Mouse (Mus musculus): ENCODE data around the gene Ift43. TPM values are rescaled to one million over a fixed set of nuclear protein-coding genes. Genes with fewer than 3 reads are reported as not detected.
A peak's percentile ranks its signal among the peaks of the same experiment; 100 is the strongest.

The Ift43 gene
- 36.4 and 43.1 TPM in 2 replicates for polyA plus RNA-seq (2015; fragmentation: Nextera tagmentation; extraction: Ambion mirVana)

GRCm38 (mm10) chr12:86082481-86083012 lies at the start of gene Ift43:
TSS of gene Ift43 (plus strand) at chr12:86082541.
- H3K9ac ChIP-seq (ENCODE audit: low read depth, low read length), result peak within 1 kb of the TSS; percentile 71
- peak within 1 kb of the TSS; percentile 51; the same call in 1 of the 2 replicates for H3K27ac ChIP-seq (ENCODE audit: low read length)
- no peaks in the 10 kb centered on the region for H3K9me3 ChIP-seq (replicated peaks; ENCODE audit: control insufficient read depth, low read length, poor library complexity, severe bottlenecking)
- no peaks in the 10 kb centered on the region for H3K36me3 ChIP-seq (ENCODE audit: control insufficient read depth, insufficient read depth, low read length)
- ATAC-seq, result peak; percentile 83
- under 1% methylated on average over 35 of the region's 35 CpGs for WGBS
- peaks cover 12% of the 10 kb centered on the region for H3K4me1 ChIP-seq (ENCODE audit: control insufficient read depth, insufficient read depth, low read length)
- peak within 1 kb of the TSS; percentile 73 for H3K4me3 ChIP-seq (ENCODE audit: low read depth, low read length)
- peak within 1 kb of the TSS; percentile 81 for H3K4me2 ChIP-seq (ENCODE audit: low read length)
- no peaks in the 10 kb centered on the region for H3K27me3 ChIP-seq (ENCODE audit: control insufficient read depth, insufficient read depth, low read depth, low read length)

- no peak for ATAC-seq
Observed at GRCm38 (mm10) chr12:86035586-86035985, 46.8 kb upstream of the Ift43 start.

GRCm38 (mm10) chr12:86036368-86037166 lies 45.8 kb upstream of the Ift43 start:
- H3K9ac ChIP-seq (ENCODE audit: low read depth, low read length), result no peak overlapping the region
- H3K4me3 ChIP-seq (ENCODE audit: low read depth, low read length), result no peak overlapping the region
- 27% methylated on average over 9 of the region's 9 CpGs for WGBS
- H3K27me3 ChIP-seq (ENCODE audit: control insufficient read depth, insufficient read depth, low read depth, low read length), result no peaks in the 10 kb centered on the region
- H3K9me3 ChIP-seq (replicated peaks; ENCODE audit: control insufficient read depth, low read length, poor library complexity, severe bottlenecking), result no peaks in the 10 kb centered on the region
- no peaks in the 10 kb centered on the region for H3K36me3 ChIP-seq (ENCODE audit: control insufficient read depth, insufficient read depth, low read length)
- no peak overlapping the region for H3K4me2 ChIP-seq (ENCODE audit: low read length)
- ATAC-seq, result no peak
- no peak overlapping the region for H3K27ac ChIP-seq (ENCODE audit: low read length)
- peaks cover 4% of the 10 kb centered on the region; the same call in 1 of the 2 replicates for H3K4me1 ChIP-seq (ENCODE audit: control insufficient read depth, insufficient read depth, low read length)

More at GRCm38 (mm10) chr12:86035586-86035985, 46.8 kb upstream of the Ift43 start:
- Histone ChIP-seq H3K4me3 (ENCODE audit: low read depth, low read length) (no peak overlapping the region), H3K27me3 (ENCODE audit: control insufficient read depth, insufficient read depth, low read depth, low read length) (no peaks in the 10 kb centered on the region), H3K27ac (ENCODE audit: low read length) (no peak overlapping the region), H3K9me3 (replicated peaks; ENCODE audit: control insufficient read depth, low read length, poor library complexity, severe bottlenecking) (no peaks in the 10 kb centered on the region), H3K9ac (ENCODE audit: low read depth, low read length) (no peak overlapping the region), H3K36me3 (ENCODE audit: control insufficient read depth, insufficient read depth, low read length) (no peaks in the 10 kb centered on the region), H3K4me2 (ENCODE audit: low read length) (no peak overlapping the region), H3K4me1 (ENCODE audit: control insufficient read depth, insufficient read depth, low read length) (peaks cover 4% of the 10 kb centered on the region; the same call in 1 of the 2 replicates)

GRCm38 (mm10) chr12:86037235-86037921 lies 45.0 kb upstream of the Ift43 start:
- peaks cover 4% of the 10 kb centered on the region; the same call in 1 of the 2 replicates for H3K4me1 ChIP-seq (ENCODE audit: control insufficient read depth, insufficient read depth, low read length)
- no peaks in the 10 kb centered on the region for H3K36me3 ChIP-seq (ENCODE audit: control insufficient read depth, insufficient read depth, low read length)
- no peak for ATAC-seq
- WGBS, result 26% methylated on average over 12 of the region's 12 CpGs
- no peak overlapping the region for H3K9ac ChIP-seq (ENCODE audit: low read depth, low read length)
- no peak overlapping the region for H3K4me3 ChIP-seq (ENCODE audit: low read depth, low read length)
- no peaks in the 10 kb centered on the region for H3K9me3 ChIP-seq (replicated peaks; ENCODE audit: control insufficient read depth, low read length, poor library complexity, severe bottlenecking)
- no peak overlapping the region for H3K27ac ChIP-seq (ENCODE audit: low read length)
- H3K27me3 ChIP-seq (ENCODE audit: control insufficient read depth, insufficient read depth, low read depth, low read length), result no peaks in the 10 kb centered on the region
- H3K4me2 ChIP-seq (ENCODE audit: low read length), result no peak overlapping the region; the same call in 1 of the 2 replicates

GRCm38 (mm10) chr12:86039078-86039477 lies 43.3 kb upstream of the Ift43 start:
- Histone ChIP-seq H3K27ac (ENCODE audit: low read length) (no peak overlapping the region), H3K36me3 (ENCODE audit: control insufficient read depth, insufficient read depth, low read length) (peaks cover 4% of the 10 kb centered on the region; the same call in 1 of the 2 replicates), H3K27me3 (ENCODE audit: control insufficient read depth, insufficient read depth, low read depth, low read length) (no peaks in the 10 kb centered on the region), H3K9ac (ENCODE audit: low read depth, low read length) (no peak overlapping the region), H3K4me1 (ENCODE audit: control insufficient read depth, insufficient read depth, low read length) (peaks cover 4% of the 10 kb centered on the region; the same call in 1 of the 2 replicates), H3K4me3 (ENCODE audit: low read depth, low read length) (no peak overlapping the region), H3K4me2 (ENCODE audit: low read length) (no peak overlapping the region), H3K9me3 (replicated peaks; ENCODE audit: control insufficient read depth, low read length, poor library complexity, severe bottlenecking) (peaks cover 5% of the 10 kb centered on the region; the same call in 1 of the 2 replicates)
- 80% methylated on average over 5 of the region's 5 CpGs for WGBS
- no peak for ATAC-seq

- Histone ChIP-seq H3K9me3 (replicated peaks; ENCODE audit: control insufficient read depth, low read length, poor library complexity, severe bottlenecking) (peaks cover 5% of the 10 kb centered on the region; the same call in 1 of the 2 replicates), H3K27me3 (ENCODE audit: control insufficient read depth, insufficient read depth, low read depth, low read length) (no peaks in the 10 kb centered on the region), H3K36me3 (ENCODE audit: control insufficient read depth, insufficient read depth, low read length) (peaks cover 4% of the 10 kb centered on the region; the same call in 1 of the 2 replicates), H3K27ac (ENCODE audit: low read length) (no peak overlapping the region), H3K4me2 (ENCODE audit: low read length) (no peak overlapping the region), H3K4me1 (ENCODE audit: control insufficient read depth, insufficient read depth, low read length) (peaks cover 4% of the 10 kb centered on the region; the same call in 1 of the 2 replicates), H3K4me3 (ENCODE audit: low read depth, low read length) (no peak overlapping the region), H3K9ac (ENCODE audit: low read depth, low read length) (no peak overlapping the region)
- no peak for ATAC-seq
- WGBS, result 94% methylated on average over 6 of the region's 6 CpGs
Observed at GRCm38 (mm10) chr12:86039751-86040150, 42.6 kb upstream of the Ift43 start.

- no peaks in the 10 kb centered on the region for H3K27me3 ChIP-seq (ENCODE audit: control insufficient read depth, insufficient read depth, low read depth, low read length)
- H3K9ac ChIP-seq (ENCODE audit: low read depth, low read length), result no peak overlapping the region
- ATAC-seq, result no peak
- H3K9me3 ChIP-seq (replicated peaks; ENCODE audit: control insufficient read depth, low read length, poor library complexity, severe bottlenecking), result peaks cover 5% of the 10 kb centered on the region; the same call in 1 of the 2 replicates
- no peaks in the 10 kb centered on the region for H3K4me1 ChIP-seq (ENCODE audit: control insufficient read depth, insufficient read depth, low read length)
- 79% methylated on average over 5 of the region's 5 CpGs for WGBS
- H3K27ac ChIP-seq (ENCODE audit: low read length), result no peak overlapping the region
- no peak overlapping the region for H3K4me2 ChIP-seq (ENCODE audit: low read length)
- H3K36me3 ChIP-seq (ENCODE audit: control insufficient read depth, insufficient read depth, low read length), result peaks cover 4% of the 10 kb centered on the region; the same call in 1 of the 2 replicates
- no peak overlapping the region for H3K4me3 ChIP-seq (ENCODE audit: low read depth, low read length)
Observed at GRCm38 (mm10) chr12:86046141-86046540, 36.2 kb upstream of the Ift43 start.

- no peak for ATAC-seq
- Histone ChIP-seq H3K9me3 (replicated peaks; ENCODE audit: control insufficient read depth, low read length, poor library complexity, severe bottlenecking) (peaks cover 5% of the 10 kb centered on the region; the same call in 1 of the 2 replicates), H3K4me2 (ENCODE audit: low read length) (no peak overlapping the region), H3K36me3 (ENCODE audit: control insufficient read depth, insufficient read depth, low read length) (peaks cover 4% of the 10 kb centered on the region; the same call in 1 of the 2 replicates), H3K4me1 (ENCODE audit: control insufficient read depth, insufficient read depth, low read length) (no peaks in the 10 kb centered on the region), H3K9ac (ENCODE audit: low read depth, low read length) (no peak overlapping the region), H3K4me3 (ENCODE audit: low read depth, low read length) (no peak overlapping the region), H3K27ac (ENCODE audit: low read length) (no peak overlapping the region), H3K27me3 (ENCODE audit: control insufficient read depth, insufficient read depth, low read depth, low read length) (no peaks in the 10 kb centered on the region)
- 99% methylated on average over 2 of the region's 2 CpGs for WGBS
Observed at GRCm38 (mm10) chr12:86046776-86047175, 35.6 kb upstream of the Ift43 start.

Data from midbrain, embryonic 16.5 days (tissue).